Mouse (Mus musculus): ENCODE data around the gene Vmn1r171. TPM values are rescaled to one million over a fixed set of nuclear protein-coding genes. Genes with fewer than 3 reads are reported as not detected.
"Not testable (repeated sequence)": the region's sequence is repeated elsewhere in the genome, so short reads cannot be mapped to it uniquely, and the experiment has no call there.

Vmn1r171 gene
- polyA plus RNA-seq (2015; fragmentation: Nextera tagmentation; extraction: Ambion mirVana), result not detected in 2 replicates

DNA sequence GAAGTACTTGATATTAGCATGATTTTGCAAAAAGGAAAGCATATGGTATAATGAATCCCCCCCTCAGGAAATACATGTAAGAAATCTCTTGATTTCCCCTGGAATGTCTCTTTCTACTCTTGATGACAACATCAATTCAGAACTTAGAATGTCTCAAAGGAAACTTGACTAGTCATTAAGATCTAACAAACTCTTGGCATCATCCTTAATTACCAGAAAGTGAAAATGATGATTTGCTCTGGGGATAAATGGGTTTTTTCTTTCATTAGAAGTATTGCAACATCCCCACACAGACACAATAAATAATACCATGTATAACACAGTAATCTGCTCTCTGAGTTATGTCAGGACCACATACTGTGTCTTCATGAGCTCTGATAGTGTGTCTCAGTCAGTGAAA, at the start of gene Vmn1r171:
Gene Vmn1r171 (plus strand): TSS at position 301 of the 400 bp plus-strand sequence.
- Histone ChIP-seq H3K4me2 (ENCODE audit: low read length) (no peak within 1 kb of the TSS), H3K27ac (ENCODE audit: low read depth, low read length) (no peak within 1 kb of the TSS), H3K9me3 (ENCODE audit: control insufficient read depth, low read length) (peaks cover 4% of the 10 kb centered on the region), H3K36me3 (ENCODE audit: control insufficient read depth, insufficient read depth, low read length) (no peaks in the 10 kb centered on the region), H3K4me3 (ENCODE audit: low read length) (no peak within 1 kb of the TSS), H3K4me1 (ENCODE audit: control insufficient read depth, insufficient read depth, low read depth, low read length) (no peaks in the 10 kb centered on the region), H3K27me3 (replicated peaks; ENCODE audit: control insufficient read depth, insufficient read depth, low read length) (no peaks in the 10 kb centered on the region), H3K9ac (ENCODE audit: low read depth, low read length) (no peak within 1 kb of the TSS)
- ATAC-seq, result no peak

DNA sequence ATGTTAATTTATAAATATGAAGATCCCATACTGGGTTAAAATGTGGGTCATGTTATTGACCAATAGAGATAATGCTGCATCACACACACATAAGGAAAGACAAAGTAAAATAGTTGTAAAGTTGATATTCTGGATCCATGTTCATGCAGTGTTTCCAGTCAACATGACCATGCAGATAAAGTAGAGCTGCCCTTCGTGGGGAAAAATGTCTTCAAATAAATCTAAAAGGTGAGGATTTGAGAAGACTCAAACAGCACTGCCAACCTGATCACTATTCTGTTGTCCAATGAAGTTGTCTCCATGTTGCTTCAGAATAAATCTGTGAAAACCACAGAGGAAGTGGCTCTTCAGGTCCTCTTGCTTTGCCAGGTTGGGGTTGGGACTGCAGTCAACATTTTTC, 24.6 kb upstream of the Vmn1r171 start, which contains the start of gene Vmn1r170:
Gene Vmn1r170 (plus strand): TSS at position 301 of the 400 bp plus-strand sequence.
- H3K36me3 ChIP-seq (ENCODE audit: control insufficient read depth, insufficient read depth, low read length); H3K27me3 ChIP-seq (replicated peaks; ENCODE audit: control insufficient read depth, insufficient read depth, low read length); ATAC-seq; H3K9ac ChIP-seq (ENCODE audit: low read depth, low read length); H3K4me1 ChIP-seq (ENCODE audit: control insufficient read depth, insufficient read depth, low read depth, low read length); H3K9me3 ChIP-seq (ENCODE audit: control insufficient read depth, low read length); H3K27ac ChIP-seq (ENCODE audit: low read depth, low read length); H3K4me3 ChIP-seq (ENCODE audit: low read length); H3K4me2 ChIP-seq (ENCODE audit: low read length): not testable (repeated sequence)
- WGBS, result 33% methylated on average over 1 of the region's 1 CpGs

DNA sequence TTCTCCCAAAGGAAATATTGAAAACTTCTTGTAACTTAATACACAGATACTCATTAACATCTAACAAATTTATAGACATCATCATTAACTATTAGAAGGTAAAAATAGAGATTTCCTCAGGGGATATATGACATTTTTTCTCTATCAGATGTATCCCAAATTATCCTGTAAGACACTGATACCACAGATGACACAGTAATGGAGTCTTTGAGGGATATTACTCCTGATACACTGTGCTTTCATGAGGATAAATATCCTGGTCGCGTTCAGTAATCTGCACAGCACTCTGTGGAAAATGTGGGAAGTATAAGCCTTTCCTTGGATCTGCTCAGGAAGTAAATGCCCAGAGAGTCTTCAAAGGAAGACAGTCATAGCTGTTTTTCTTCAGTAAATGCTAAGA, 27.5 kb downstream of the Vmn1r171 start, which contains the start of gene Vmn1r172:
Gene Vmn1r172 (plus strand): TSS at position 301 of the 400 bp plus-strand sequence.
- ATAC-seq, result no peak
- Histone ChIP-seq H3K4me3 (ENCODE audit: low read length) (no peak within 1 kb of the TSS), H3K9ac (ENCODE audit: low read depth, low read length) (no peak within 1 kb of the TSS), H3K4me2 (ENCODE audit: low read length) (no peak within 1 kb of the TSS), H3K4me1 (ENCODE audit: control insufficient read depth, insufficient read depth, low read depth, low read length) (no peaks in the 10 kb centered on the region), H3K27me3 (replicated peaks; ENCODE audit: control insufficient read depth, insufficient read depth, low read length) (no peaks in the 10 kb centered on the region), H3K9me3 (ENCODE audit: control insufficient read depth, low read length) (peaks cover 2% of the 10 kb centered on the region; the same call in 1 of the 2 replicates), H3K27ac (ENCODE audit: low read depth, low read length) (no peak within 1 kb of the TSS), H3K36me3 (ENCODE audit: control insufficient read depth, insufficient read depth, low read length) (no peaks in the 10 kb centered on the region)
- WGBS, result 63% methylated on average over 2 of the region's 2 CpGs

Other genes with a start within 250 kb of the Vmn1r171 start
- not detected in 2 replicates for gene Nlrp5, start 244.8 kb upstream of the Vmn1r171 start, polyA plus RNA-seq (2015; fragmentation: Nextera tagmentation; extraction: Ambion mirVana)
- not detected in 2 replicates for gene Vmn1r167, start 123.5 kb upstream of the Vmn1r171 start, polyA plus RNA-seq (2015; fragmentation: Nextera tagmentation; extraction: Ambion mirVana)
- gene Vmn1r168, start 91.0 kb upstream of the Vmn1r171 start, polyA plus RNA-seq (2015; fragmentation: Nextera tagmentation; extraction: Ambion mirVana), result not detected in 2 replicates
- gene Vmn1r169, start 55.2 kb upstream of the Vmn1r171 start, polyA plus RNA-seq (2015; fragmentation: Nextera tagmentation; extraction: Ambion mirVana), result not detected in 2 replicates
- gene Vmn1r170, start 24.5 kb upstream of the Vmn1r171 start, polyA plus RNA-seq (2015; fragmentation: Nextera tagmentation; extraction: Ambion mirVana), result not detected in 2 replicates
- gene Vmn1r172, start 27.6 kb downstream of the Vmn1r171 start, polyA plus RNA-seq (2015; fragmentation: Nextera tagmentation; extraction: Ambion mirVana), result not detected in 2 replicates
- gene Vmn1r173, start 70.0 kb downstream of the Vmn1r171 start, polyA plus RNA-seq (2015; fragmentation: Nextera tagmentation; extraction: Ambion mirVana), result not detected in 2 replicates
- not detected in 2 replicates for gene Vmn1r174, start 121.5 kb downstream of the Vmn1r171 start, polyA plus RNA-seq (2015; fragmentation: Nextera tagmentation; extraction: Ambion mirVana)
- gene Vmn1r175, start 179.9 kb downstream of the Vmn1r171 start, polyA plus RNA-seq (2015; fragmentation: Nextera tagmentation; extraction: Ambion mirVana), result not detected in 2 replicates
- gene Vmn1r176, start 206.7 kb downstream of the Vmn1r171 start, polyA plus RNA-seq (2015; fragmentation: Nextera tagmentation; extraction: Ambion mirVana), result not detected in 2 replicates
- not detected in 2 replicates for gene Vmn1r177, start 235.7 kb downstream of the Vmn1r171 start, polyA plus RNA-seq (2015; fragmentation: Nextera tagmentation; extraction: Ambion mirVana)